Mouse (Mus musculus) heart, adult 2 months (tissue): ENCODE results near the gene Capn5.

Source experiments
- CTCF ChIP-seq: fragments of 200-600 bp; IDR thresholded peaks from 2 replicates; pipeline ENCODE4 v1.8.1; 2022; ENCODE audit warnings: antibody characterized with exemption, mild to moderate bottlenecking, moderate library complexity
- EP300 ChIP-seq: fragments of 200-500 bp; IDR thresholded peaks from 2 replicates; pipeline ENCODE4 v1.6.1; 2011; ENCODE audit warnings: low read depth, low read length, control low read depth; ENCODE audit not compliant: insufficient read depth
- POLR2A ChIP-seq: fragments of 200-500 bp; IDR thresholded peaks from 2 replicates; pipeline ENCODE4 v1.6.1; 2011; ENCODE audit warnings: mild to moderate bottlenecking, low read depth, low read length, control low read depth; ENCODE audit not compliant: insufficient read depth

DNA sequence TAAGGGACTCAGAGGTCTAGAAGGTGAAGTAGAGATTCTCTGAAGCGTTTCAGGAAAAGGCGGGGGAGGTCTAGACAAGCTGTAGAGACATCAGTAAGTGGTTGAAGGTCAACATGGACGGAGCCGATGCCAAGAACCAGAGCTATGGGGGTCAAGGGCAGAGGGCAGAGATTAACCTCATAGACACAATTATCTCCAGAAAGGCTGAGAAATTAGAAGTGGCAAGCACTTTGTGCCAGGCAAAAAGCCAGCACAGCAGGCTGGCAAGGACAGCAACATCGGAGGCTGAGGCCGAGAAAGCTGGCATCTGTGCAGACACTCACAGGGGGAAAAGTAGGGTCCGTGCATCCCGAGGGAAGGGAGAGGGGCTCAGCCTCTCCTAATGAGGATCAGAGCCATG is 30.3 kb downstream of the Capn5 start:
- TF ChIP-seq CTCF (no peak), POLR2A (no peak), EP300 (no peak)
